Mouse (Mus musculus): ENCODE measurements around the gene Ablim1. TPM values are rescaled to one million over a fixed set of nuclear protein-coding genes. Genes with fewer than 3 reads are reported as not detected.

Gene Ablim1
- polyA plus RNA-seq, 1 experiment, result 110 TPM

GRCm38 (mm10) chr19:57007781-57008710 lies 306.7 kb downstream of the Ablim1 start, which contains the start of gene Afap1l2:
TSS of gene Afap1l2 (minus strand) at chr19:57008228.
- peak; percentile 86 to 90 for DNase-seq
- H3K27ac ChIP-seq (ENCODE audit: insufficient read depth, low read length), result peak within 1 kb of the TSS; percentile 90

GRCm38 (mm10) chr19:57007291-57007690 lies 307.4 kb downstream of the Ablim1 start:
- peaks cover 26% of the 10 kb centered on the region for H3K4me1 ChIP-seq (ENCODE audit: control insufficient read depth, insufficient read depth, low read length)
- TF ChIP-seq CTCF (IDR thresholded peaks at IDR 0.05; ENCODE audit: borderline replicate concordance, insufficient read depth, low read depth, low read length) (0 out of 2 replicates have a peak, but pooled peaks have one; percentile 11), POLR2A (IDR thresholded peaks at IDR 0.05; ENCODE audit: borderline replicate concordance, insufficient read depth, low read length) (no peak)
- peak overlapping the region; percentile 90 for H3K4me3 ChIP-seq (replicated peaks; ENCODE audit: insufficient read depth, low read depth, low read length)
- H3K27ac ChIP-seq (ENCODE audit: insufficient read depth, low read length), result peak overlapping the region; percentile 90
- no peaks in the 10 kb centered on the region for H3K27me3 ChIP-seq (ENCODE audit: control insufficient read depth, insufficient read depth, low read length)
- WGBS, result 2% methylated on average over 16 of the region's 16 CpGs
- DNase-seq, result peak; percentile 90 to 93

More at GRCm38 (mm10) chr19:57007781-57008710, 306.7 kb downstream of the Ablim1 start, which contains the start of gene Afap1l2:
- Histone ChIP-seq H3K4me3 (replicated peaks; ENCODE audit: insufficient read depth, low read depth, low read length) (peak within 1 kb of the TSS; percentile 90), H3K4me1 (ENCODE audit: control insufficient read depth, insufficient read depth, low read length) (peaks cover 18% of the 10 kb centered on the region), H3K27me3 (ENCODE audit: control insufficient read depth, insufficient read depth, low read length) (no peaks in the 10 kb centered on the region)
- WGBS, result 1% methylated on average over 68 of the region's 68 CpGs
- TF ChIP-seq POLR2A (IDR thresholded peaks at IDR 0.05; ENCODE audit: borderline replicate concordance, insufficient read depth, low read length) (peak; percentile 42; the same call in 1 of the 2 replicates), CTCF (IDR thresholded peaks at IDR 0.05; ENCODE audit: borderline replicate concordance, insufficient read depth, low read depth, low read length) (peak; percentile 90)

DNA sequence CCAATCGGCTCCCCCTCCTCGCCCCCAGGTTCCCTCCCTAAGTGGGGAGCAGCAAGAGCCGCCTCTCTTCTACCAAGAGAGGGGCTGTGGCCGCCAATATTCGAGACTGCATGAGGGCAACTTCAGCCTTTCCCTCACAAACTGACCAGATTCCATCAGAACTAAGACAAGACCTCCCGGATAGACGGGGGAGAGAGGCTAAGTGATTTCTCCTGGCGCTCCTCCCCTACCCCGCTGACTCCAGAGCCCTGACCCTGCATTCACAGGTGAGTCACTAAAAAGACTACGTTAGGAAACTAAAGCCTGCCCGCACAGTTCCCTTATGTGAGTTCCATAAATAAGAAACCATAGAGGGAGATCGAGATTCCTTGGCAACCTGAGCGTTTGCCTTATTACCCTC lies 307.9 kb downstream of the Ablim1 start:
- peaks cover 29% of the 10 kb centered on the region for H3K4me1 ChIP-seq (ENCODE audit: control insufficient read depth, insufficient read depth, low read length)
- H3K27ac ChIP-seq (ENCODE audit: insufficient read depth, low read length), result peak overlapping the region; percentile 90
- no peak for TF ChIP-seq POLR2A (IDR thresholded peaks at IDR 0.05; ENCODE audit: borderline replicate concordance, insufficient read depth, low read length)
- no peak for TF ChIP-seq CTCF (IDR thresholded peaks at IDR 0.05; ENCODE audit: borderline replicate concordance, insufficient read depth, low read depth, low read length)
- H3K27me3 ChIP-seq (ENCODE audit: control insufficient read depth, insufficient read depth, low read length), result no peaks in the 10 kb centered on the region
- peak; percentile 53 to 54 for DNase-seq
- peak overlapping the region; percentile 90 for H3K4me3 ChIP-seq (replicated peaks; ENCODE audit: insufficient read depth, low read depth, low read length)
- 7% methylated on average over 13 of the region's 13 CpGs for WGBS

DNA sequence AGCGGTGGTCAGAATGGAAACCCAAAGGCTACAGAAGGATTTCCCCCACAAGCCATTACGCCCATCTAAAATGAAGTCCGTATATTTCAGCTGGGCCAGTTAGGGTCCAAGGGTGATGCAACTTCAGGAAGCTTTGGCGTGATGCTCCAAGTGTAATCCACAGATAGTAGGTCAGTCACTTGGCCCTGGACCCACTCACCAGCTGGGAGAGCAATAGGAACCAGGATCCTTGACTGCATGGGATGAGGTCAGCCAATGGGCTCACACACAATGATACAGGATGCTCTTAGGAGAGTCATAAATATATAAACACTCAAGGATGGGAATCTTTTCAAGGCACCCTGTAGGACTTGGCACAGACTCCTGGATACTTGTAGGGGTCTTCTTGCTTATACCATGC lies 309.7 kb downstream of the Ablim1 start:
- Histone ChIP-seq H3K27me3 (ENCODE audit: control insufficient read depth, insufficient read depth, low read length) (no peaks in the 10 kb centered on the region), H3K27ac (ENCODE audit: insufficient read depth, low read length) (no peak overlapping the region; the same call in 1 of the 2 replicates), H3K4me1 (ENCODE audit: control insufficient read depth, insufficient read depth, low read length) (peaks cover 38% of the 10 kb centered on the region), H3K4me3 (replicated peaks; ENCODE audit: insufficient read depth, low read depth, low read length) (peak overlapping the region; percentile 23)
- WGBS, result 22% methylated on average over 4 of the region's 4 CpGs
- no peak for TF ChIP-seq CTCF (IDR thresholded peaks at IDR 0.05; ENCODE audit: borderline replicate concordance, insufficient read depth, low read depth, low read length)
- no peak for TF ChIP-seq POLR2A (IDR thresholded peaks at IDR 0.05; ENCODE audit: borderline replicate concordance, insufficient read depth, low read length)
- DNase-seq, result peak; percentile 89 to 95

DNA sequence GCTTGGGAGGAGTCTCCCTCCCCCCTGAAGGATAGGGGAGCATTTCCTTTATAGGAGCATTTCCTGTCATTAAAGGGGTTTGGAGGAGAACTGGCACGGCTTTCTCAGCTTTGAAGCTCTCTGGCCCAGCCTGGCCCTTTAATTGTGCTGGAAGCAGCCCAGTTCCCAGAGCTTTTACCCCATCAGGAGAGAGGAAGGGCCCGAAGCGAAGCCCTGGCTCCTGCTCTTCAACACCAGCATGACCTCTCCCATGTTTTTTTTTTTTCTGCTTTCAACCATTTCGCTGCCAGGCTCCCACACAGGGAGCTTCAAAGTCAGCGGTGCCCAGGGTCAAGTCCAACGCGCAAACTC lies 311.3 kb downstream of the Ablim1 start:
- DNase-seq, result peak; percentile 67 to 80
- WGBS, result 5% methylated on average over 7 of the region's 7 CpGs
- no peak for TF ChIP-seq POLR2A (IDR thresholded peaks at IDR 0.05; ENCODE audit: borderline replicate concordance, insufficient read depth, low read length)
- Histone ChIP-seq H3K27ac (ENCODE audit: insufficient read depth, low read length) (peak overlapping the region; percentile 77), H3K27me3 (ENCODE audit: control insufficient read depth, insufficient read depth, low read length) (no peaks in the 10 kb centered on the region), H3K4me1 (ENCODE audit: control insufficient read depth, insufficient read depth, low read length) (peaks cover 53% of the 10 kb centered on the region), H3K4me3 (replicated peaks; ENCODE audit: insufficient read depth, low read depth, low read length) (peak overlapping the region; percentile 48)

DNA sequence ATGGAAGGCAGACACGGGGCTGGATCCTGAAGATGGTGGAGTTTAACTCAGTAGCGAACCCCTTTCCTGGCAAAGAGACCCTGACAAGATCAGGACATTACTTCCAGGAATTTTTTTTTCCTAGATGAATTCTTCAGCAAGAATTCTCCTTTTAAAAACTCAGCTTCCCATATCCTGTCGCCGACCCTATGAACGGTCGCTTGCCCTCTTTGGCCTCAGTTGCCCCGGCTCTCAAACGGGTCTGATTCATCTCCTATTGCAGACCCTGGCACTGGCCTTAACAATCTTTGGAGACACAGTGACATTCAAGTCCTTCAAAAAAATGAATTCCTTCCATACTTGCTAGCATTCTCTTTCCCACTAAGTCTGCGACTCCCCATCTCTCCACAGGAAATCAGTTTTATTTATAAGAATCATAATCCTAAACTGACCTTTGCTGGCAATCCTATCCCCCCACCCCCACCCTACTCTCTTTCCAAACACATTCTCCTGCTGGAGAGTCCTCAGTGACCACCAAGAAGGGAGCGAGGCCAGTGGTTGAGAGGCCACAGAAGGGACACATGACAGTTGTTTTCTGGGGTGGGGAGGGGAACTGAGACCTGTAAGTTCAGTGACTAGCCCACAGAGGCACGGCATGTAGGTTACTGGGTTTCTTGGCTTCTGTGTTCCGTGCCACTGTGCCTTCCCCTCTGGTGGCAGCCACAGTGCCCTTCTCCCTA lies 311.8 kb downstream of the Ablim1 start:
- Histone ChIP-seq H3K4me1 (ENCODE audit: control insufficient read depth, insufficient read depth, low read length) (peaks cover 57% of the 10 kb centered on the region), H3K27me3 (ENCODE audit: control insufficient read depth, insufficient read depth, low read length) (no peaks in the 10 kb centered on the region), H3K27ac (ENCODE audit: insufficient read depth, low read length) (peak overlapping the region; percentile 77), H3K4me3 (replicated peaks; ENCODE audit: insufficient read depth, low read depth, low read length) (peak overlapping the region; percentile 48)
- WGBS, result 53% methylated on average over 12 of the region's 12 CpGs
- DNase-seq, result no peak
- no peak for TF ChIP-seq CTCF (IDR thresholded peaks at IDR 0.05; ENCODE audit: borderline replicate concordance, insufficient read depth, low read depth, low read length)
- no peak for TF ChIP-seq POLR2A (IDR thresholded peaks at IDR 0.05; ENCODE audit: borderline replicate concordance, insufficient read depth, low read length)

DNA sequence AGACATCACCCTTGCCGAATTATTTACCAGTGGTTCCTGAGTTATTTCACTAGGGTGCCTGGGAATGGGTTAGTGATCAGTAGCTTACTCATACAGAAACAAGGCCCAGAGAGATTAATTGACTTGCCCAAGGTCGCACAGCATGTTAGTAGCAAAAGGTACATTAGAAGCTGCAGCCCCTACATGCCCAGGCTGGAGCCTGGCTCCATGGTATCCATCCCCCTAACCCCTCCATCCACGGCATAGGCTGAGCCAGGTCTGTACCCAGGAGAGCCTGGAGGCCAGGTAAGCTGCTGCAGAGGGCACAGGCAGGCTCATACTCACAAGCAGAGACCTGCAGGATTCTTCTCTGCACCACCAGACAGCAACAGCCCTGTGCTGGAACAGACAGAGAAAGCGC lies 312.8 kb downstream of the Ablim1 start:
- no peak for DNase-seq
- WGBS, result 86% methylated on average over 4 of the region's 4 CpGs
- H3K27ac ChIP-seq (ENCODE audit: insufficient read depth, low read length), result no peak overlapping the region
- H3K4me3 ChIP-seq (replicated peaks; ENCODE audit: insufficient read depth, low read depth, low read length), result no peak overlapping the region
- peaks cover 65% of the 10 kb centered on the region for H3K4me1 ChIP-seq (ENCODE audit: control insufficient read depth, insufficient read depth, low read length)
- TF ChIP-seq CTCF (IDR thresholded peaks at IDR 0.05; ENCODE audit: borderline replicate concordance, insufficient read depth, low read depth, low read length) (no peak), POLR2A (IDR thresholded peaks at IDR 0.05; ENCODE audit: borderline replicate concordance, insufficient read depth, low read length) (no peak)
- no peaks in the 10 kb centered on the region for H3K27me3 ChIP-seq (ENCODE audit: control insufficient read depth, insufficient read depth, low read length)

Data from cerebellum, adult 2 months (tissue).